In the genomic region with DNA sequence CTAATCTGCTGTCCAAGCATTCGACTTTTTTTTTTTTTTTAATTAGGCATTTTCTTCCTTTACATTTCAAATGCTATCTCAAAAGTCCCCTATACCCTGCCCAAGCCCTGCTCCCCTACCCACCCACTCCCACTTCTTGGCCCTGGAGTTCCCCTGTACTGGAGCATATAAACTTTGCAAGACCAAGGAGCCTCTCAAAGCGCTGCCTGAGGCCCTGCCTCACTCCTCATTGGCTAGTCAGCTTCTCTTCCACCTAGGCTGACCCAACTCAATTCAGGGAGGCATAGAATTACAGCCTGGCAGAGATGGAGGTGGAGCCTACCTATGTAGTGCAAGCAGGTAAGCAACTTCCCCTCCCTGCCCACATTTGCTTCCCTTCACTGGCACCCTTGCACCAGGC, we compare ENCODE assay signal across 25 mouse cellular contexts.
"Had no signal": no experiment of that assay in that cellular context is flagged by ENCODE, and none has a peak within 500 bp of the region (broad histone marks: within the 10 kb centered on the region; RNA-seq: fewer than 3 reads in every experiment).

No protein-coding gene starts in this region.

- H3K27me3 ChIP-seq: heart, embryonic 13.5 days; heart, embryonic 15.5 days; hindbrain, embryonic 12.5 days; intestine, embryonic 15.5 days; limb, embryonic 15.5 days; liver, embryonic 12.5 days had no signal

- H3K9me3 ChIP-seq: heart, embryonic 13.5 days; heart, embryonic 15.5 days; hindbrain, embryonic 10.5 days; hindbrain, embryonic 12.5 days; intestine, embryonic 15.5 days; limb, embryonic 15.5 days; liver, embryonic 12.5 days had no signal

- H3K4me1 ChIP-seq: heart, embryonic 13.5 days; heart, embryonic 15.5 days; hindbrain, embryonic 10.5 days; hindbrain, embryonic 12.5 days; intestine, embryonic 15.5 days; limb, embryonic 15.5 days; liver, embryonic 12.5 days had no signal

- H3K9ac ChIP-seq: heart, embryonic 13.5 days; heart, embryonic 15.5 days; hindbrain, embryonic 12.5 days; hindbrain, embryonic 14.5 days; intestine, embryonic 15.5 days; limb, embryonic 15.5 days; liver, embryonic 12.5 days; liver, embryonic 14.5 days had no signal

- ATAC-seq: hindbrain, embryonic 16.5 days; inflammation-experienced regulatory T-cells, adult 6 months; intestine, embryonic 15.5 days; intestine, postnatal 0 days; liver, embryonic 12.5 days had no signal

- DNase-seq: gastrocnemius, adult 2 months; gastrocnemius, postnatal 10 days; gastrocnemius, postnatal 25 days; heart, adult 2 months; heart, postnatal 14 days; heart, postnatal 4 days; kidney, adult 2 months; kidney, adult 9 months; kidney, postnatal 10 days; kidney, postnatal 4 days had no signal

- H3K27ac ChIP-seq: gastrocnemius, adult 2 months; heart, adult 2 months; heart, embryonic 13.5 days; heart, embryonic 15.5 days; hindbrain, embryonic 10.5 days; hindbrain, embryonic 12.5 days; hindbrain, embryonic 14.5 days; intestine, embryonic 15.5 days; layer of hippocampus, adult 2 months; left cerebral cortex, adult 2 months; limb, embryonic 15.5 days; liver, embryonic 12.5 days; liver, embryonic 14.5 days had no signal

- H3K36me3 ChIP-seq: heart, embryonic 13.5 days; heart, embryonic 15.5 days; hindbrain, embryonic 10.5 days; hindbrain, embryonic 12.5 days; intestine, embryonic 15.5 days; limb, embryonic 15.5 days; liver, embryonic 12.5 days had no signal

- H3K4me3 ChIP-seq: gastrocnemius, adult 2 months; heart, adult 2 months; heart, embryonic 13.5 days; heart, embryonic 15.5 days; hindbrain, embryonic 10.5 days; hindbrain, embryonic 12.5 days; intestine, embryonic 15.5 days; layer of hippocampus, adult 2 months; left cerebral cortex, adult 2 months; limb, embryonic 15.5 days; liver, embryonic 12.5 days had no signal

- H3K4me2 ChIP-seq: heart, embryonic 11.5 days; heart, embryonic 13.5 days; heart, embryonic 15.5 days; hindbrain, embryonic 12.5 days; hindbrain, embryonic 14.5 days; intestine, embryonic 15.5 days; limb, embryonic 15.5 days; liver, embryonic 12.5 days had no signal
